Mouse (Mus musculus): ENCODE measurements around the gene Olfr1450.
"Not testable (repeated sequence)": the region's sequence is repeated elsewhere in the genome, so short reads cannot be mapped to it uniquely, and the experiment has no call there.

Olfr1450 gene

DNA sequence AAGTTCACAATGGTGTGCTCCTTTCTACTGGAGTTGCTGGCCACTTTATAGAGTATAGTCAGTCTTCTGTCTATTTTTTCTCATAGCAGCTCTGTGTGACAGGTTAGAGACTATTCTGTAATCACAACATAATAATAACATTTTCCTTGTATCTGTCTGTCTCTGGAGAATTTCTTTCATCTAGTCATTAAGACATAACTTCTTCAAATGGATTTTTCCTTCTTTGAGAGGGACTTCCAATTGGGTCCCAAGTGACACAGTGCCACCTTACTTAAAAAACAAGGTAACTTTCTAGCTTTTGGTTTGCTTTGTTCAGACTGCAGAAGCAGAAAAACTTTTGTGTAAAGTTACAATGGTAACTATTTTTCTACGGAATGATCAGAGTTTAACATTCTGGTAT lies at the start of gene Olfr1450:
TSS of gene Olfr1450 (plus strand) at position 301 of the 400 bp plus-strand sequence.
- DNase-seq (ENCODE audit: low spot score in 2 of 2), result no peak

DNA sequence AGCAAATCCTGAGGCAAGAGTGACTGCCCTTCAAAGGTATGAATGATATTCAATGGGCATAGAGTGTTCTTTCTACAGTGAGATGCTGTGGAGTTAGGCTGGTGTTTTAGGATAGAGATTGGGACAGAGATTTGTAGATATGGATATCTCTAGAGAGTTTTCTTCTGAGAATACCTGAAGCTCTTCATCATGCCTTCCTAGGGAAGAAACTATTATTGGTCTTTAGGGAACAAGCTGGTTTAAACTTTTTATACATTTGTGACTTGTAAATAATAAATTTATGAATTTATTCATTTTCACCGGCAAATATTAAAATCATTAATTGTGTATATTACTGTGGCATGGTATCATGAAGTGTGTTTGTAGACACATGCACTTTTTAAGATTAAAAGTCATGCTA lies 46.4 kb upstream of the Olfr1450 start, which contains the start of gene Olfr1447:
TSS of gene Olfr1447 (minus strand) at position 101 of the 400 bp plus-strand sequence.
- DNase-seq (ENCODE audit: low spot score in 2 of 2), result no peak

DNA sequence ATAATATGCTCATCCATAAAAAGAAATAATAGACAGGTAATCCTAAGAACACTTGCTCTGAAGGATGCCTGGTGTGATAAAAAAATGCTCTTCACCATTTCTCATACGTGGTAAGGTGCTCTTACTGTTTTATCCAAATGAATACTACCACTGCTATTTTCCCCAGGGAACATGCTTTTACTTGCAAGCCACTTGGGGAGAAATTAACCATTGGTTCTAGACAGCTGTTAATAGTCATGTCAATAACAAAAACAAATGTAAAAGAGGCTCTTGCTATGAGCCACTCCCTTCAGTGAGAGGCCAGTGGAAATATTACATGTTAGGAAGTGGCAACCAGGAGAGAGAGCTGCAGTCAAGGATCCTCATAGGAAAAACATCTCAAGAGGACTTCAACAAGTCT lies 25.7 kb upstream of the Olfr1450 start, which contains the start of gene Olfr1448:
TSS of gene Olfr1448 (minus strand) at position 101 of the 400 bp plus-strand sequence.
- no peak for DNase-seq (ENCODE audit: low spot score in 2 of 2)

DNA sequence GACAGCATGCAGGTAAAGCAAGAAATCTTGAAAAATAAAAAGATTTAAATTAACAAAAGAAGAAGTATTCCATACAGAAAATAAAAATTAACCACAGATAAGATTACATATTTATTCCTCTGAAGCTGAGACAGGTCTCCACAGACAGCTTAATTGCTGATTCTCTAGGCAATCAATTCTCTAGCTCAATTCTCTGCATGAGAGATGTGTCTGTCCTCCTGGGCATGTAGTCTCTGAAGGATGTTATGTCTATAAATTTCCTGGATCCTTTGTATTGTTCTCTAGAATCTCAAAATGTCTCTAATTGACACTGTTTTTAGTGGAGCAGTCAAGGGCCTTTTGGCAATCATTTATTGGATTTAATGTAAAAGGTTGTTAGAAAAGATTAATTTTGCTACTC lies 19.5 kb upstream of the Olfr1450 start, which contains the start of gene Olfr1449:
TSS of gene Olfr1449 (plus strand) at position 301 of the 400 bp plus-strand sequence.
- no peak for DNase-seq (ENCODE audit: low spot score in 2 of 2)

DNA sequence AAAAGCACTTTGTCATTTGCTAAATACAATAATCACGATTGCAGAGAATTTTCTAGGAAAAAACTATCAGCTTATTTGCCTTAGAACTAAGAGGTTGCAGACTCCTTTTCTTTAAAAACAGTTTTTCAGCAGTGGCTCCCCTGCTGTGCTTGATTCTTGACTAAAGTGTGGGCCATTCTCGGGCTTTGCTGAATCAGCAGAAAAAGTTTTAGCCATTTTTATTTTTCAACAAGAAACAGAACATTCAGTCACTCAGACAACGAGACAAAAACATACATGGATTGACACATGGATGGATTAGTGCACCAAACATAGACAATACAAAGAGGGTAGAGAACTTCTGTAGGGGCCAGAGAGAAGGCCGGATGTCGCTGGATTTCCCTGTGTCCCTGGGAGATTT lies 20.0 kb downstream of the Olfr1450 start:
- not testable (repeated sequence) for DNase-seq (ENCODE audit: low spot score in 2 of 2)

DNA sequence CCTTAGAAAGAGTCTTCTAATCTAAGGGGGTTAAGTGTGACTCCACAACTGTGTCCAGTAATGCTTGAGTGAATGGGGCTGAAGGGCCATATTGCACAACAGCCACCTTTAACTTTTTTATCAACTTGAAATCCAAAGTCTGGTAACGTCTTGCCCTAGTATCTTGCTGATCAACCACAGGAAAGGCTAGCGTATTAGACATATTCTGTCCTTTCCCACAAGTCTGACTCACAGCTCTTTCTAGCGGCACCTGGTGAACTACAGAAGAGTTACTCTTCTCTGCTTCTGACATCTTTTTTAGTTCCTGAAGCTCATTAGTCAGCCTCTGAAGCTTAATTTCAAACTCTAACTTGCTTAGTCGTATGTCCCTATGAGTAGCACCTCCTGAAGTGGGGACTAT lies 42.3 kb downstream of the Olfr1450 start:
- not testable (repeated sequence) for DNase-seq (ENCODE audit: low spot score in 2 of 2)

DNA sequence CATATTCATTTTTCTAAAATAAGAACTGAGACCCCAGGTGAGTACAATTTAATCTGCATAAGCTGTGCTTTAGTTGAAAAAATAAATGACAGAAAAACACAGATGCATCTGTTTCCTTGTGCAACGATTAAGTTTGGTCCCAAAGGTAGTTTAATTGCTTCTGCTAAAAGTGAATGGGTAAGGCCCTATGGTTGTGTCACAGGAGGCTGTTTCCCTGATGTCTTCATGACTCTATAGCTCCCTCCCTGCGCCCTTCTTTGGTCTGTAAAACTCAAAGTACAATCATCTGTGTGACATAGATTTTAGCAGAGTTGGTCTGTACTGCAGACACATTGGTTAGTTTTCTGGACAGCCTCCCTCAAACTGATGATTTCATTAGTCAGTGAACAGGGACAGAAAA lies 44.7 kb downstream of the Olfr1450 start, which contains the start of gene Olfr1451:
TSS of gene Olfr1451 (plus strand) at position 301 of the 400 bp plus-strand sequence.
- no peak for DNase-seq (ENCODE audit: low spot score in 2 of 2)

Data from natural killer cell, adult 2 months (primary cell).